Mouse (Mus musculus) cerebellum, postnatal 36 days (tissue): Measurements from ENCODE around the gene Grwd1.

ENCODE experiments used
- DNase-seq, 2 experiments: peaks; one replicate each; pipeline ENCODE4 v3.0.0; 2021 to 2022; ENCODE audit warnings: mixed read lengths in 2 of 2

Grwd1 gene

GRCm38 (mm10) chr7:45797661-45798510, 32.9 kb downstream of the Grwd1 start:
- no peak for DNase-seq

GRCm38 (mm10) chr7:45796950-45797349, 33.8 kb downstream of the Grwd1 start:
- DNase-seq = no peak

- no peak for DNase-seq
These were observed 35.8 kb downstream of the Grwd1 start for GRCm38 (mm10) chr7:45794971-45795370.

DNA sequence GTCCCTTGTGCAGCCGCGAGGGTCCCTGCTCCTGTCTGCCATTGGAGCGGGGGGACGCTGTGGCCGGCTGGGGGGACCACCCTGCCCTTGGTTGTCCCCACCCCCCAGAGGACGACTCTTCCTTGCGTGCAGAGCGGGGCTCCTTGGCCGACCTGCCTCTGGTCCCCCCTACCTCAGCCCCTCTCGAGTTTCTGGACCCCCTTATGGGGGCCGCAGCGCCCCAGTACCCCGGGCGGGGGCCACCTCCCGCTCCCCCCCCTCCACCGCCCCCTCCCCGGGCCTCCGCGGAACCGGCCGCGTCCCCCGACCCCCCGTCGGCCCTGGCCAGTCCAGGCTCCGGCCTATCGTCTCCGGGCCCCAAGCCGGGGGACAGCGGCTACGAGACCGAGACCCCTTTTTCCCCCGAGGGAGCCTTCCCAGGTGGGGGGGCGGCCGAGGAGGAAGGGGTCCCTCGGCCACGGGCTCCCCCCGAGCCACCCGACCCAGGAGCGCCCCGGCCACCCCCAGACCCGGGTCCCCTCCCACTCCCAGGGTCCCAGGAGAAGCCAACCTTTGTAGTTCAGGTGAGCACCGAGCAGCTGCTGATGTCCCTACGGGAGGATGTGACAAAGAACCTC, 36.7 kb downstream of the Grwd1 start:
- no peak for DNase-seq

DNA sequence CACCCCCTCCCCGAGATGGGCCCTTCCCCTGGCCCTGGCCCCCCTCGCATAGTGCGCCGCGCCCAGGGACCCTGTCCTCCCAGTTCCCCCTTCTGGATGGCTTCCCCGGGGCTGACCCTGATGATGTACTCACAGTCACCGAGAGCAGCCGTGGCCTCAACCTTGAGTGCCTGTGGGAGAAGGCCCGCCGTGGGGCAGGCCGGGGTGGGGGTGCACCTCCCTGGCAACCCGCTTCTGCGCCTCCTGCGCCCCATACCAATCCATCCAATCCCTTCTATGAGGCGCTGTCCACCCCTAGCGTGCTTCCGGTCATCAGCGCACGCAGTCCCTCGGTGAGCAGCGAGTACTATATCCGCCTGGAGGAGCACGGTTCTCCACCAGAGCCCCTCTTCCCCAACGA, 37.5 kb downstream of the Grwd1 start:
- DNase-seq = no peak

DNA sequence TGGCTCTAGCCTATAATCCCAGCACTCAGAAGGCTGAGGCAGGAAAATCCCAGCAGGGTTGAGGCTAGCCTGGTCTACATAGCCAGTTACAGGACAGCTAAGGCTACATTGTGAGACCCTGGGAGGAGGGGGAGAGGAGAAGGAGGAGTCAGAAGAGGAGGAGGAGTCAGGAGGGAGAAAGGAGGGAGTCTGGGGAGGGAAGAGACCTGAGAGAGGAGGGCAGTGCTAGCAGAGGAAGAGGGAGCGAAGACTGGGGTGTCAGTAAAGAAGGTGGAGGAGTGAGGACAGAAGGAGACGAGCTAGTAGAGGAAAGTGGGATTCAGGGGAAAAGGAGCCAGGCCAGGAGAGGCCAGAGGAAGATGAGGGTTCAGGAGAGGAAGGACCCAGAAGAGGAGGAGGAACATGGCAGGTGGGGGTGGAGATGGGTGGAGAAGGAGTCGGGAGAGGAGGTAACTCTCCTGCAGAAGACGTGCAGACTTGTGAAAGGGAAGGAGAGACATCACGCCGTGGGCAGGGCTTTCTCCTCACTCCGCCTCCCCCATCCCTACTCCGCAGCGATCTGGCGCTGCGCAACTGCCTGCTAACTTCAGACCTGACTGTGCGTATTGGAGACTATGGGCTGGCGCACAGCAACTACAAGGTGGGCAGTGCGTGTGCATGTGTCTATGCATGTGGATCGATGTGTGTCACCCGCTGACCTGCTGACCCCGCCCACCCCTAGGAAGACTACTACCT, 38.8 kb downstream of the Grwd1 start:
- no peak for DNase-seq

DNA sequence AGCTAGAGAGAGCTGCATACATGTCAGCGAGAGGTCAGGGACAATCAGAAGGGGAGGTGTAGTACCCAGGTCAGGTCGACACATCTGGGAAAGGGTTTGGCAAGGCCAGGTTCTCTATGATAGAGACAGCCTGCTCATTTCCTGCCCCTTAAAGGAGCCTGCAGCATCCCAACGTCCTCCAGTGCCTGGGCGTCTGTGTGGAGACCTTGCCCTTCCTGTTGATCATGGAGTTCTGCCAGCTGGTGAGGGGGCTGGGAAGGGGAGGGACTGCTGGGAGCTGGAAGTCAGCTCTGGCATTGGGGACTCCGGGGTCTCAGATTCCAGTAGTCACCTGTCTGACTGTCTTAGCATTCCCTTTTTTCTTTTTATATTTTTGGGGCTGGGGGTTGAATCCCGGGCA, 40.0 kb downstream of the Grwd1 start:
- DNase-seq = no peak

DNA sequence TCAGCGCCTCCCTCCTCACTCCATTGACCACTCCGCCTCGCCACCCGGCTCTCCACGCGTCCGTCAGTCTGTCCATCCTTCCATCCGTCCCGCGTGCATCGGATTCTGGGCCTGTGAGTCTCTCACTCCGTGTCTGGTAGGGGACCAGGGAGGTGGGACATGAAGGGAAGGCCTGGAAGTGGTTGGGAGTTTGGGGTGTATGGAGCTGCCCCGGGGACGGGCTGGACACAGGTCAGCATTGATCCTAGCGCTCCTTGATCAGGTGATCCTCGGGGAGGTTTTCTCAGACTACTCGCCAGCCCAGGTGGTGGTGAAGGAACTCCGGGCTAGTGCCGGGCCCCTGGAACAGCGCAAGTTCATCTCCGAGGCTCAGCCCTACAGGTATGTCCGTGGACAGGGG, 43.1 kb downstream of the Grwd1 start:
- no peak for DNase-seq

DNA sequence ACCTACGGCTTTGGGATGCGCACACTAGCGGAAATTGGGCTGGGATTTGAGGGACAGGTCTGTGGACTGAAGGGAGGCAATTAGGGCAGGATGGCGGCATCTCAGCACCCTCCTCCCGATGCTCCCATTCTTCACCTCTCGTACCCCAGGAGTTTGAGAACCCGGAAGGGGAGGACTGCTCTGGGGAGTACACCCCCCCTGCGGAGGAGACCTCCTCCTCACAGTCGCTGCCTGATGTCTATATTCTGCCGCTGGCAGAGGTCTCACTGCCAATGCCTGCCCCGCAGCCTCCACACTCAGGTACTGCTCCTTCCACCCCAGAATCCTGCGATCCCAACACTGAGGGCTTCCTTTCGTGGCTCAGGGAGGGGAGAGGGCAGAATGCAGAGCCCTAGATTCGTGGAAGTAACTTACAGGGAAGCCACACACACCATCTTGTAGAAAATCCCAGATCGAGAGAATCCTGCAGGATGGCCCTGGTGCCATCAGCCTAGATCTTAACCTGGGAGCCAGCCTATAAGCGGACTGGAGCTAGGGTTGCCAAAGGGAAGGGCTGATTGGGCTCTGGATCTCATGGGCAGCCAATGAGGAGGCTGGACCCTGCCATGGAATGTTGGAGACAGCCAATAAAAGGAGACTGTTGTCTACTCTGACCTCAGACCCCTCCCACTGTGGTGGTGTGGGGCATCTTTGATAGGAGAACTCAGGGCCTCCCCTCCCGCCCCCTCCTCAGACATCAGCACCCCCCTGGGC, 43.9 kb downstream of the Grwd1 start:
- peak; percentile 63 to 71 for DNase-seq

DNA sequence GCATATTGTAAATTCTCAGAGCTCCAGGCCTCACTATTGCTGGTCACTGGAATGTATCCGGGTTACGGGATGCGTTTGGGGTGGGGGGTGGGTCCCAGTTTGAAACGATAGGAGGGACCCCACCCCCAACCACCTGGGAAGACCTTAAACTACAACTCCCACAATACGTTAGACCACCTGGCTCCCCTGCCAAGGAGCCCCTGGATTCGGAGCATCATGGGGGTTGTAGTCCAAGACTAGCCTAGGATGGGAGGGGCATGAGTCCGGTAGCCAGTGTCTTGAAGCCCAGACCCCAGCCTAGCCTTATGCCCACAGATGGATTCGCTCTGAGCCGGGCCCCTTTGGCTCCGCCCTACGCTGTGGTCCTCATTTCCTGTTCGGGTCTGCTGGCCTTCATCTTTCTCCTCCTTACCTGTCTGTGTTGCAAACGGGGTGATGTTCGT, 44.6 kb downstream of the Grwd1 start:
- peak; percentile 70 to 72 for DNase-seq

- peak; percentile 57 to 67 for DNase-seq
These were observed 45.2 kb downstream of the Grwd1 start for GRCm38 (mm10) chr7:45785388-45786135.

DNA sequence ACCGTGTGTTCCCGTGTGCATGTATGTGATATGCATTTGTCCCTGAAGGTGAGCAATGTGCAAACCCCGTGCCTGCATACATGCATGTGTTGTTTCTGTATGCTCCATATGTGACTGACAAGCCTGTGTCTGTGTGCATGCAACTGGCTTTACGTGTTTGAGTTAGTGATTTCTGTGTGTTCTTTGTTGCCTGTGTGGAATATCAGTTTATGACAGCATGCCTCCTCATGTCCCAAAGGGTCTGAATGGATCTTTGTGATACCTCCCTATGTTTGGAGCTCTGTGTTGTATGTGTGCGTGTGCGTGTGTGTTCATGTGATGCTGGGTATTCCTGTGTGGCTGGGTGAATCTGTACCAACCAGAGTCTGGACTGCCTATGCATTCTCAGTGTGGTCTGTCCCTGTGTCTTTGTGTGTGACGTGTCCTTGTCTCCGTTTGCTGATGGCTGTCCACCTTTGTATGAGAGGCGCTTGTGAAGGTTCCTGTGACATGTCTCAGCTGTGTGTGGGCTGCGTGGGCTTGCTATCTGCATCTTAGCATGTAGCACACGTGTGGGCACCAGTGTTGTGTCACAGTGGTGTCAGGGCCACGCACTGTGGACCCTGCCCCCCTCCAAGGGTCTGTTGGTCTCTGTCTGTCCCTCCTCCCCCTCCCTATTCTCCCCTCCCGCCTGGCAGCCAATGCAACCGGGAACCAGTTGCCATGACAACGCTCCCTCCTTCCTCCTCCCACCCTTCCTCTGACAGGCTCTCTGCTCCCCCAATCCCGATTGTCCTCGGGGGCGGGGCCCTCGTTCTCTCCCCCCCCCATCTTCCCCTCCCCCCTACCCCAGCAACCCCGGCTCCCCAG, 46.0 kb downstream of the Grwd1 start, which contains the start of gene Sult2b1:
TSS of gene Sult2b1 (minus strand) at position 146 of the 849 bp plus-strand sequence.
- DNase-seq = peak; percentile 89 to 90

DNA sequence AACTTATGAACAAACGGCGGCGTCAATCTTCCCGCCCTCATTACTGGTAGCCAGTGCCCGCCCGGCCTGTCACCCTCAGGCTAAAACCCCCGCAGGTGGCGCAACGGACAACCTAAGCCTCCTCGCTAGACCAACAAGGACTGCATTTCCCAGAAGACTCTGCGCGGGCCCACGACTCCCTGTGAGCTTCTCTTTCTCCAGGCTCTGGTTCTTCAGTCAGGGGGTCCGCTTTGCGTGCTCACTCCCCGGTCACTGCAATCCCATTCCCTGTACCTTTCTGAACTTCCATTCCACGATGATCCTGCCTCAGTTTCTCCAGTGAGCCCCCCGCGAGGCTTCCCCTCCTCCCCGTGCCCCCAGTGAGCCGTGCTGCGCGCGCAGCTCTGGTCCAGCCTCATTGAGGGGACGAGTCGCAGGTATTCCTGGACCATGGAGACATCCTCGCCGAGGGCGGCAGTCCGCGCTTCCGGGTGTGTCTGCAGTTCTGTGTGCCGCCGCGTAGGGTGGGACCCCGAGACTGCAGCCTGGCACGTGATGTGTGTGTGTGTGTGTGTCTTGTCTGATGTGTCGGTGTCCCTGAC, 47.1 kb downstream of the Grwd1 start, which contains the start of gene Lmtk3:
TSS of gene Lmtk3 (plus strand) at position 228 of the 581 bp plus-strand sequence.
- peak; percentile 87 to 90 for DNase-seq

GRCm38 (mm10) chr7:45782271-45782670, 48.5 kb downstream of the Grwd1 start:
- no peak for DNase-seq

GRCm38 (mm10) chr7:45779081-45779641, 51.6 kb downstream of the Grwd1 start:
- DNase-seq = no peak

- DNase-seq = no peak
These were observed 55.5 kb downstream of the Grwd1 start for GRCm38 (mm10) chr7:45775237-45775636.
